Mouse (Mus musculus): ENCODE data around the gene Alg9. TPM values are rescaled to one million over a fixed set of nuclear protein-coding genes. Genes with fewer than 3 reads are reported as not detected.

Alg9 gene
- polyA plus RNA-seq, 1 experiment from 2014 or later = 50.3 TPM

- 64% methylated on average over 5 of the region's 5 CpGs for WGBS
- Histone ChIP-seq H3K9ac (replicated peaks) (no peak overlapping the region), H3K27me3 (no peaks in the 10 kb centered on the region), H3K27ac (replicated peaks) (no peak overlapping the region), H3K4me1 (peaks cover 28% of the 10 kb centered on the region), H3K36me3 (no peaks in the 10 kb centered on the region), H3K9me3 (no peaks in the 10 kb centered on the region), H3K4me3 (no peak overlapping the region), H3K4me2 (replicated peaks) (no peak overlapping the region)
- ATAC-seq (replicated peaks) = no peak
Measured at GRCm38 (mm10) chr9:50848821-50849220, 74.0 kb downstream of the Alg9 start.

- WGBS = 25% methylated on average over 8 of the region's 8 CpGs
- peak; percentile 79 for ATAC-seq (replicated peaks)
- H3K27ac ChIP-seq (replicated peaks) = no peak overlapping the region
- H3K4me1 ChIP-seq = peaks cover 28% of the 10 kb centered on the region
- no peak overlapping the region for H3K4me3 ChIP-seq
- no peak overlapping the region for H3K9ac ChIP-seq (replicated peaks)
- no peak overlapping the region for H3K4me2 ChIP-seq (replicated peaks)
- H3K36me3 ChIP-seq = no peaks in the 10 kb centered on the region
- no peaks in the 10 kb centered on the region for H3K27me3 ChIP-seq
- no peaks in the 10 kb centered on the region for H3K9me3 ChIP-seq
Measured at GRCm38 (mm10) chr9:50849249-50849648, 74.4 kb downstream of the Alg9 start.

- Histone ChIP-seq H3K27ac (replicated peaks) (no peak overlapping the region), H3K36me3 (no peaks in the 10 kb centered on the region), H3K9ac (replicated peaks) (no peak overlapping the region), H3K27me3 (no peaks in the 10 kb centered on the region), H3K4me2 (replicated peaks) (no peak overlapping the region), H3K4me1 (peaks cover 28% of the 10 kb centered on the region), H3K4me3 (no peak overlapping the region), H3K9me3 (no peaks in the 10 kb centered on the region)
- WGBS = 72% methylated on average over 9 of the region's 9 CpGs
- ATAC-seq (replicated peaks) = peak; percentile 30; the same call in 1 of the 2 replicates
Measured at GRCm38 (mm10) chr9:50849755-50850154, 74.9 kb downstream of the Alg9 start.

DNA sequence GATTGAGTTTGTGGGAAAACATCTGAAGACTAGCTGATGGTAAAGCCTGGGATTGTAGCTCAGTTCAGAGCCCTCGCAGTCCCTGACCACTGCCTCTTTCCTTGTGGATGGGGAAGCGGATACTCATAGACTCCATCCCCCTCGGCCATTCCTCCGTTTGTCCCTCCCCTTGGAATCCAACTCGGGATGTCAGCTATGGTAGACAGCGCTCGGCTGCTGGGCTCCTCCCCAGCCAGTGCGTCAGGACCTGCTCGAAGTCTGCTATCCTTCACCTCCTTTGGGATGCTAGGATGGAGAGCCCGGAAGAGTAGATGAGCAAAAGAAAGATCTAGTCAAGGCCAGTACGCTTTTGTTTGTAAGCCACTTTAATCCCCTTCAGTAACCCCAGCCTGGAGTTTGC, 75.5 kb downstream of the Alg9 start:
- ATAC-seq (replicated peaks) = no peak
- no peaks in the 10 kb centered on the region for H3K36me3 ChIP-seq
- WGBS = 20% methylated on average over 11 of the region's 11 CpGs
- peak overlapping the region; percentile 44; the same call in 1 of the 2 replicates for H3K27ac ChIP-seq (replicated peaks)
- H3K27me3 ChIP-seq = no peaks in the 10 kb centered on the region
- H3K9ac ChIP-seq (replicated peaks) = no peak overlapping the region
- H3K4me1 ChIP-seq = peaks cover 30% of the 10 kb centered on the region
- no peak overlapping the region for H3K4me2 ChIP-seq (replicated peaks)
- no peak overlapping the region for H3K4me3 ChIP-seq
- H3K9me3 ChIP-seq = no peaks in the 10 kb centered on the region

GRCm38 (mm10) chr9:50850713-50851112, 75.9 kb downstream of the Alg9 start:
- no peak overlapping the region for H3K4me2 ChIP-seq (replicated peaks)
- ATAC-seq (replicated peaks) = no peak

GRCm38 (mm10) chr9:50852634-50853349, 78.0 kb downstream of the Alg9 start:
- H3K27me3 ChIP-seq = no peaks in the 10 kb centered on the region
- no peak for ATAC-seq (replicated peaks)
- H3K36me3 ChIP-seq = no peaks in the 10 kb centered on the region
- WGBS = 51% methylated on average over 17 of the region's 17 CpGs
- H3K9ac ChIP-seq (replicated peaks) = no peak overlapping the region
- H3K4me1 ChIP-seq = peaks cover 46% of the 10 kb centered on the region
- H3K4me3 ChIP-seq = no peak overlapping the region
- H3K4me2 ChIP-seq (replicated peaks) = 0 out of 2 replicates have a peak overlapping the region, but pooled peaks have one; percentile 13
- H3K27ac ChIP-seq (replicated peaks) = no peak overlapping the region
- no peaks in the 10 kb centered on the region for H3K9me3 ChIP-seq

More at GRCm38 (mm10) chr9:50850713-50851112, 75.9 kb downstream of the Alg9 start:
- H3K4me1 ChIP-seq = peaks cover 32% of the 10 kb centered on the region
- H3K36me3 ChIP-seq = no peaks in the 10 kb centered on the region
- H3K27me3 ChIP-seq = no peaks in the 10 kb centered on the region
- H3K27ac ChIP-seq (replicated peaks) = peak overlapping the region; percentile 44
- WGBS = 33% methylated on average over 8 of the region's 8 CpGs
- H3K9ac ChIP-seq (replicated peaks) = no peak overlapping the region
- no peaks in the 10 kb centered on the region for H3K9me3 ChIP-seq
- H3K4me3 ChIP-seq = no peak overlapping the region

GRCm38 (mm10) chr9:50854376-50854775, 79.6 kb downstream of the Alg9 start:
- ATAC-seq (replicated peaks) = no peak
- Histone ChIP-seq H3K9ac (replicated peaks) (no peak overlapping the region), H3K4me2 (replicated peaks) (no peak overlapping the region), H3K9me3 (no peaks in the 10 kb centered on the region), H3K4me3 (no peak overlapping the region), H3K27me3 (no peaks in the 10 kb centered on the region), H3K4me1 (peaks cover 50% of the 10 kb centered on the region), H3K27ac (replicated peaks) (no peak overlapping the region), H3K36me3 (0 out of 2 replicates have a peak, but pooled peaks cover 2% of the 10 kb centered on the region)
- 79% methylated on average over 8 of the region's 8 CpGs for WGBS

DNA sequence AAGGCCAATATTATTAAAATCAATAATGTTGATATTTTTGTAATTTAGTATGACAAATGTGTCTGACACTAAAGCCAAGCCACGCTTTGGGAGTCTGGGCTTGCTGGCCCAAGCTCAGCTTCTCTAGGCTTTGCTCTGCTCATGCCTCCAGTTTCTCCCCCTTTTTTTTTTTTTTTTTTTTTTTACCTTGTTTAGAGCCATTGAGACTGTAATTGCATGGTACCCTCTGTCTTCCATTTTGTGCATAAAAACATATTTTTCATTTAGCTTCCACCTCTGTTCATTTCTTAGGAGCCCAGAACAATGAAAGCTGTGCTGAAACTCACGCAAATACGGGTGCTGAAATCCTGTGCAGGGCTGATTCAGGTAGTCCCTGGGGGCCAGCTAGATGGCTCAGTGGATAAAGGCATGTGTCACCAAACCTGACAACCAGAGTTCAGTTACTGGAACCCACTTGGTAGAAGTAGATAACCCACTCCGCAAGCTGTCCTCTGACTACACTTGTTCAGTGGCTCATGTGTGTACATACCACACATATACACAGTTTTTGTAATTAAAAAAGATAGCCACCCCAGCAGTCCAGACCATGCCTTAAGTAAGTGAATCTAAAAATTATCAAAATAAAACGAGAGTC, 80.4 kb downstream of the Alg9 start:
- 88% methylated on average over 5 of the region's 5 CpGs for WGBS
- H3K9me3 ChIP-seq = no peaks in the 10 kb centered on the region
- H3K9ac ChIP-seq (replicated peaks) = no peak overlapping the region
- no peak overlapping the region for H3K27ac ChIP-seq (replicated peaks)
- H3K36me3 ChIP-seq = 0 out of 2 replicates have a peak, but pooled peaks cover 6% of the 10 kb centered on the region
- ATAC-seq (replicated peaks) = no peak
- H3K4me1 ChIP-seq = peaks cover 41% of the 10 kb centered on the region
- no peak overlapping the region for H3K4me2 ChIP-seq (replicated peaks)
- no peaks in the 10 kb centered on the region for H3K27me3 ChIP-seq
- H3K4me3 ChIP-seq = no peak overlapping the region

GRCm38 (mm10) chr9:50855780-50856179, 81.0 kb downstream of the Alg9 start:
- 55% methylated on average over 5 of the region's 5 CpGs for WGBS
- H3K4me1 ChIP-seq = peaks cover 41% of the 10 kb centered on the region
- H3K27me3 ChIP-seq = no peaks in the 10 kb centered on the region
- peak overlapping the region; percentile 85 for H3K27ac ChIP-seq (replicated peaks)
- peak overlapping the region; percentile 74; the same call in 1 of the 2 replicates for H3K4me3 ChIP-seq
- 0 out of 2 replicates have a peak overlapping the region, but pooled peaks have one; percentile 72 for H3K9ac ChIP-seq (replicated peaks)
- H3K36me3 ChIP-seq = 0 out of 2 replicates have a peak, but pooled peaks cover 6% of the 10 kb centered on the region
- no peak for ATAC-seq (replicated peaks)
- peak overlapping the region; percentile 76 for H3K4me2 ChIP-seq (replicated peaks)
- H3K9me3 ChIP-seq = no peaks in the 10 kb centered on the region

GRCm38 (mm10) chr9:50856341-50857081, 81.7 kb downstream of the Alg9 start:
- WGBS = under 1% methylated on average over 44 of the region's 45 CpGs
- H3K36me3 ChIP-seq = 0 out of 2 replicates have a peak, but pooled peaks cover 8% of the 10 kb centered on the region
- H3K9ac ChIP-seq (replicated peaks) = peak overlapping the region; percentile 72

GRCm38 (mm10) chr9:50857082-50857641, 82.3 kb downstream of the Alg9 start:
- under 1% methylated on average over 44 of the region's 46 CpGs for WGBS

More at GRCm38 (mm10) chr9:50856341-50857081, 81.7 kb downstream of the Alg9 start:
- Histone ChIP-seq H3K4me2 (replicated peaks) (peak overlapping the region; percentile 76), H3K27ac (replicated peaks) (peak overlapping the region; percentile 85), H3K9me3 (no peaks in the 10 kb centered on the region), H3K4me1 (peaks cover 42% of the 10 kb centered on the region), H3K27me3 (no peaks in the 10 kb centered on the region), H3K4me3 (peak overlapping the region; percentile 74)
- peak; percentile 79 for ATAC-seq (replicated peaks)

More at GRCm38 (mm10) chr9:50857082-50857641, 82.3 kb downstream of the Alg9 start:
- Histone ChIP-seq H3K36me3 (peaks cover 14% of the 10 kb centered on the region; the same call in 1 of the 2 replicates), H3K27ac (replicated peaks) (peak overlapping the region; percentile 85), H3K9ac (replicated peaks) (peak overlapping the region; percentile 72), H3K4me1 (peaks cover 48% of the 10 kb centered on the region), H3K4me3 (peak overlapping the region; percentile 74), H3K9me3 (no peaks in the 10 kb centered on the region), H3K4me2 (replicated peaks) (peak overlapping the region; percentile 76), H3K27me3 (no peaks in the 10 kb centered on the region)
- ATAC-seq (replicated peaks) = peak; percentile 68

Data from forebrain, embryonic 15.5 days (tissue).